Mouse (Mus musculus) cerebellum, adult 9-11 months (tissue): ENCODE results near the gene Rbm38.

Source experiments
- DNase-seq: peaks from one replicate; pipeline ENCODE4 v3.0.0; 2022

The Rbm38 gene

GRCm38 (mm10) chr2:173061443-173062351 is 41.4 kb downstream of the Rbm38 start:
- no peak for DNase-seq

DNA sequence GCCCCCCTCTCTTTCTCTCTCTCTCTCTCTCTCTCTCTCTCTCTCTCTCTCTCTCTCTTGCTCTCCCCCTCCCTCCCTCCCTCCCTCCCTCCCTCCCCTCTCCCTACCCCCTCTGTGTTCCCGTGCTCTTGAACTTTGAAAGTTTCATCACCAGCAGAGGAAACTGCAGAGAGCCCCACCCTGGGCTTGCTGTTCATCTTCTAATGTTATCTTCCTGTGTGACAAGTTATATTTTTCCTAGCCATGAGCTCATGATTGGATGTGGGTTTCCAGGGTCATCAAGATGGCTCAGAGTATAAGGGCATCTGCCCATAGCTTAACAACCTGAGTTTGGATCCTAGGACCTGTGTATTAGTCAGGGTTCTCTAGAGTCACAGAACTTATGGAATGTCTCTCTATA is 42.9 kb downstream of the Rbm38 start:
- no peak for DNase-seq

DNA sequence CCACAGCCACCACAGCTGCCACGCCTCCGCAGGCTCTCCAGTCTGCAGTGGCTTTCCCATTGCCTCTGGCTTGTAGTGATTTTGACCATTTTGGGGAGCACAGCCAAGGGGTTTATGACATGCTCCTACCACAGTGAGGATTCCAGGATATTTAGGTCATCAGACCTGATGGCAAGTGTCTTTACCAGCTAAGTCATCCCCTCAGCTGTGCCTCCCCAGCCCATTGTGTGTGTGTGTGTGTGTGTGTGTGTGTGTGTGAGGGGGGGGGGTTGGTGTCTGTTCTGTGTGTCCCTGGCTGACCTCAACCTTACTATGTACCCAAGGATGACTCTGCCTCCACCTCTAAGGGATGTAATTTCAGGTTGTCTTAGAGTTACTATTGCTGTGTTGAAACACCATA is 44.6 kb downstream of the Rbm38 start:
- DNase-seq, result no peak

GRCm38 (mm10) chr2:173072948-173073347 is 52.6 kb downstream of the Rbm38 start:
- DNase-seq, result no peak

DNA sequence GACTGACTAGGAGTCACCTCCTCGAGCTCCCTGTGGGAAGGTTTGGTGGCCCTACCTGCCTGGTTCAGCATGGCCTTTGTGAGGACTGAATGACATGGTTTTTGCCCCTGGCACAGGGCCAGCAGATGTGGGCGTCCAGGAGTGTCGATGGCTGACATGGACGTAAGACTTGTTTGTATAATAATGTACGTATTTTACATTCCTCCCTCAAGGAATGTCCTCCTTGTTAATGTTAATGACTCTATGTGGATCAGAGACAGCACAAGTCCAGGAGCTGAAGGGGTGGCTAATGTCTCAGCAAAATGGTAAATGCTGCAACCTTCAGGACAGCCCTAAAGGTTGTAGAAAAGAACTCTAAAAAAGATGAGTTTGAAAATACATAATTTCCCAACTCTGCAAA is 53.4 kb downstream of the Rbm38 start:
- no peak for DNase-seq

DNA sequence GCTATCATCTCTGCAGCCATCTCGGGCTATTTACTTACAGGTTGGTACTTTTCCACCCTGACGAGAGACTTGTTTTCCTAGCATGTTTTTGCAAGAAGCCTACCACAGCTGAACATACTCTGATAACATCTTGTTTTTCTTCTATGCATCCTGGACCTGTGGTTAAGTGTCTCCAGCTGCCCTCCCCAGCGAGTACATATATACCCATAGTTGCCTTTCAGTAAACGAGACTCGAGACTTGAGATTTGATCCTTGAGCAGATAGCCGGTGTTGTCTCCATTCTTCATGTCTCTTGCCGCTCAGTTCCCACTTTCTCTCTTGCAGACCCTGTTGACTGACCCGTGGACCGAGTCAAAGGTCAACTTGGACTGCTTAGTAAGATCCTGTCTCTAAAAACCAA is 56.6 kb downstream of the Rbm38 start:
- no peak for DNase-seq

GRCm38 (mm10) chr2:173079766-173080549 is 59.7 kb downstream of the Rbm38 start:
- DNase-seq, result no peak

- DNase-seq, result peak; percentile 52
These were observed 60.5 kb downstream of the Rbm38 start for GRCm38 (mm10) chr2:173080785-173081241.

GRCm38 (mm10) chr2:173082706-173083105 is 62.4 kb downstream of the Rbm38 start:
- DNase-seq, result no peak

DNA sequence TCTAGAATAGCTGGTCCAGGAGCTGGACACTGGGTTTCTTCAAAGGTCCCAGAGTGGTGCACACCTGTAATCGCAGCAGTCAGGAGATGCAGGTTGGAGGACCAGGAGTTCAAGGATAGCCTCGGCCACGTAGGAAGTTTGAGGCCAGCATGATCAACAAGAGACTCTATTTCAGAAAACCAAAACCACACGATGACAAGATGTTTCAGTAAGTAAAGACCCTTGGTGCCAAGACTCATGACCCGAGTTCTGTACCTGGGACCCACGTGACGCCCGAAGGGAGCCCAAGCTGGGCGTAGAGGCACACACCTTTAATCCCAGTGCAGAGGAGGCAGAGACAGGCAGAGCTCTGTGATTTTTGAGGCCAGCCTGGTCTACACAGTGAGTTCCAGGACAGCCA is 62.8 kb downstream of the Rbm38 start:
- DNase-seq, result no peak

DNA sequence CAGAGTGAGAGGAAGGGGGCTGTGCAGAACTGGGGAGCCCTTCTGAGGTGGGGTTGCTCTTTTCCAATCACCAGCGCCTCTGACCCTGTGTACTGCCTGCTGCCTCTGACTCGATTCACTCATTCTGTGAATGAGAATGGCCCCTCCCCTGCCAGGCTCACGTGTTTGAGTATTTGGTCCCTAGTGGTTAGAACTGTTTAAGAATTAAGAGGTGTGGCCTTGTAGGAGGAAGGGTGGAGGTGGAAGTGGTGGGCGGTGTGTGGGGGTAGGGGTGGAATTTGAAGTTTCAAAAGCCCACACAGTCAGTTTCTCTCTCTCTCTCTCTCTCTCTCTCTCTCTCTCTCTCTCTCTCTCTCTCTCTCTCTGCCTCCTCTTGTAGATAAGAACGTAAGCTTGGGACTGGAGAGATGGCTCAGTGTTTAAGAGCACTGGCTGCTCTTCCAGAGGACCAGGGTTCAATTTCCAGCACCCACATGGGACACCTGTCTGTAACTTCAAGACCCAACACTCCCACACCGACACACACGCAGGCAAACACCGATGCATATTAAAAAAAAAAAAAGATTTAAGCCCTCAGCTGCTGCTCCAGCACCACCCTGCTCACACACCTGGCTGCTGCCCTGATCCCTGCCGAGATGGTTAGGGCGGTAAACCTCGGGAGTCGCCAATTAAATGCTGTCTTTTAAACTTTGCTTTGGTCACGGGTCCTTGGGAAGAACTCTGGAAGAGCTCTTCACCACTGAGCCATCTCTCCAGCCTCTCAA is 63.6 kb downstream of the Rbm38 start:
- no peak for DNase-seq
